ENCODE assay signal across 27 mouse cellular contexts in the genomic region with DNA sequence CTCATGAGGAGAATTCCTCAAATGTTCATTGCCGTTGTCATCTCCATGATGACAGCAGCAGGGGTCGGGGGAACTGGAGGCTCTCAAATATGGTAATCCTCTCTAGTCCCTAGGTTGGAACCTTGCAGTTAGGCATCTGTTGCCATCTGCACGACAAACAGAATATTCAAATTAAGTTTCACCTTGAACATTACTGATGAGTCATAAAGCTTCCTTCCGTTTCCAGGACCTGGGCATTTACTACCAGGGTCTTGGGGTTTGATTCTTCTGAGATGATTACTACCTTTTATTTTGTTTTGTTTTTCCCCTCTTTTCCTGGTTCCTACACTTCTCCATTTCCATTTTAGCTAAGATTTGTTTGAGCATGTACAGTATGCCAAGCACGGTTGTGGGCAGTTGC. TPM values are rescaled to one million over a fixed set of nuclear protein-coding genes. Genes with fewer than 3 reads are reported as not detected.
"Had no signal": no experiment of that assay in that cellular context is flagged by ENCODE, and none has a peak within 500 bp of the region (broad histone marks: within the 10 kb centered on the region; RNA-seq: fewer than 3 reads in every experiment).

No protein-coding gene starts in this region.

- H3K27ac ChIP-seq: midbrain, embryonic 10.5 days; midbrain, embryonic 13.5 days; midbrain, embryonic 15.5 days; neural tube, embryonic 13.5 days; neural tube, embryonic 15.5 days; stomach, embryonic 15.5 days; stomach, postnatal 0 days had no signal

- H3K4me1 ChIP-seq: midbrain, embryonic 10.5 days; midbrain, embryonic 13.5 days; midbrain, embryonic 15.5 days; neural tube, embryonic 13.5 days; neural tube, embryonic 15.5 days; stomach, embryonic 15.5 days had no signal

- H3K27me3 ChIP-seq: midbrain, embryonic 15.5 days; neural tube, embryonic 13.5 days; neural tube, embryonic 15.5 days; stomach, embryonic 15.5 days had no signal

- ATAC-seq: midbrain, embryonic 13.5 days; midbrain, embryonic 15.5 days had no signal

- H3K4me3 ChIP-seq: midbrain, embryonic 10.5 days; midbrain, embryonic 13.5 days; midbrain, embryonic 15.5 days; myocyte; neural tube, embryonic 13.5 days; neural tube, embryonic 15.5 days; stomach, embryonic 15.5 days had no signal

- H3K4me2 ChIP-seq: lung, embryonic 14.5 days; midbrain, embryonic 13.5 days; midbrain, embryonic 15.5 days; neural tube, embryonic 13.5 days; neural tube, embryonic 15.5 days; stomach, embryonic 15.5 days had no signal

- DNase-seq: lung, adult 18-20 months; lung, embryonic 14.5 days; lung, postnatal 10 days; lung, postnatal 4 days; retina, postnatal 1 day; right cerebral cortex, adult 18-20 months; right cerebral cortex, postnatal 25 days; right cerebral cortex, postnatal 4 days; spleen, adult 18-20 months; thymus, adult 2 months; thymus, postnatal 25 days; thymus, postnatal 4 days had no signal

- H3K36me3 ChIP-seq: midbrain, embryonic 10.5 days; midbrain, embryonic 13.5 days; midbrain, embryonic 15.5 days; neural tube, embryonic 13.5 days; neural tube, embryonic 15.5 days; stomach, embryonic 15.5 days had no signal

- H3K9ac ChIP-seq: lung, embryonic 14.5 days; midbrain, embryonic 13.5 days; midbrain, embryonic 15.5 days; neural tube, embryonic 13.5 days; neural tube, embryonic 15.5 days; stomach, embryonic 15.5 days had no signal

- H3K9me3 ChIP-seq: midbrain, embryonic 10.5 days; midbrain, embryonic 13.5 days; midbrain, embryonic 15.5 days; neural tube, embryonic 13.5 days; neural tube, embryonic 15.5 days; stomach, embryonic 15.5 days had no signal

RNA-seq across cellular contexts. Expression of gene Fthl17a, which starts 51.8 kb away (rescaled TPM):
- total RNA-seq: megakaryocyte, adult 5-6 weeks; megakaryocyte-erythroid progenitor cell, adult 5-6 weeks had no signal
- polyA plus RNA-seq: liver, embryonic 16.5 days; lung, embryonic 14.5 days; lung, embryonic 16.5 days; midbrain, embryonic 10.5 days; midbrain, embryonic 13.5 days; midbrain, embryonic 15.5 days; myocyte; neural tube, embryonic 11.5 days; neural tube, embryonic 13.5 days; neural tube, embryonic 15.5 days; small intestine, adult 2 months; stomach, embryonic 15.5 days; stomach, postnatal 0 days; thymus, adult 2 months; urinary bladder, adult 2 months had no signal
